Mouse (Mus musculus) liver, postnatal 0 days (tissue): ENCODE results near the gene Olfr959. TPM values are rescaled to one million over a fixed set of nuclear protein-coding genes. Genes with fewer than 3 reads are reported as not detected.

Experiments used
- ATAC-seq: fragments of 200-750 bp; cut with Nextera tagmentation; 2 replicates; pipeline ENCODE4 v1.8.0; 2017; ENCODE audit warnings: mild to moderate bottlenecking, moderate library complexity
- DNase-seq: peaks from one replicate; pipeline ENCODE4 v3.0.0-alpha.2; 2016
- H3K27ac ChIP-seq: fragments of 300-500 bp; sonication (generic); 2 replicates; pipeline ENCODE4 v1.5.1; 2014; ENCODE audit warnings: antibody characterized with exemption, moderate library complexity, mild to moderate bottlenecking, low read depth
- H3K27me3 ChIP-seq: fragments of 300-500 bp; sonication (generic); 2 replicates; pipeline ENCODE4 v1.6.1; 2014; ENCODE audit warnings: low read length, control low read depth, mixed read lengths; ENCODE audit not compliant: insufficient read depth
- H3K36me3 ChIP-seq: fragments of 300-500 bp; sonication (generic); replicated peaks from 2 replicates; pipeline ENCODE4 v1.6.1; 2014; ENCODE audit warnings: mild to moderate bottlenecking, control low read depth, low read length, moderate library complexity, mixed read lengths; ENCODE audit not compliant: insufficient read depth
- H3K4me1 ChIP-seq: fragments of 300-500 bp; sonication (generic); 2 replicates; pipeline ENCODE4 v1.6.1; 2014; ENCODE audit warnings: antibody characterized with exemption, mild to moderate bottlenecking, control low read depth; ENCODE audit not compliant: insufficient read depth
- H3K4me2 ChIP-seq: fragments of 300-500 bp; sonication (generic); 2 replicates; pipeline ENCODE4 v1.6.1; 2014; ENCODE audit warnings: low read depth, mild to moderate bottlenecking, low read length, moderate library complexity, mixed read lengths
- H3K4me3 ChIP-seq: fragments of 300-500 bp; sonication (generic); 2 replicates; pipeline ENCODE4 v1.5.1; 2014; ENCODE audit warnings: low read depth, low read length
- H3K9ac ChIP-seq: fragments of 300-500 bp; sonication (generic); replicated peaks from 2 replicates; pipeline ENCODE4 v1.6.1; 2014; ENCODE audit warnings: mild to moderate bottlenecking, moderate library complexity
- H3K9me3 ChIP-seq: fragments of 300-500 bp; sonication (generic); 2 replicates; pipeline ENCODE4 v1.6.1; 2016; ENCODE audit warnings: mild to moderate bottlenecking, control low read depth, low read length, mixed read lengths
- CTCF ChIP-seq: sonication (generic); IDR thresholded peaks from 2 replicates; pipeline ENCODE4 v1.5.1; 2016; ENCODE audit warnings: antibody characterized with exemption, low read depth
- EP300 ChIP-seq: IDR thresholded peaks from 2 replicates; pipeline ENCODE4 v1.6.1; 2016; ENCODE audit warnings: antibody characterized with exemption, low read depth, mild to moderate bottlenecking
- WGBS: fragments of 180-500 bp; shearing (Covaris S2); extraction: QIAGEN DNeasy Blood & Tissue Kit; methylation state at CpG from one replicate; pipeline ENCODE4 v1.1.7; 2014; ENCODE audit not compliant: insufficient replicate concordance; 5-methylcytosine and 5-hydroxymethylcytosine counted together
- polyA plus RNA-seq: library from polyadenylated mRNA; unstranded; fragments of >200 nt; fragmentation: Nextera tagmentation; extraction: Ambion mirVana; gene quantifications from 2 replicates; pipeline ENCODE4 v1.2.1, GENCODE M21; 2015

Olfr959 gene
- not detected in 2 replicates for polyA plus RNA-seq

GRCm38 (mm10) chr9:39575469-39575868 lies at the start of gene Olfr959:
Gene Olfr959 (minus strand): TSS chr9:39575569.
- WGBS, result 73% methylated on average over 3 of the region's 3 CpGs
- H3K27me3 ChIP-seq, result no peaks in the 10 kb centered on the region
- no peak for TF ChIP-seq EP300
- no peak for TF ChIP-seq CTCF
- no peak for DNase-seq
- no peaks in the 10 kb centered on the region for H3K36me3 ChIP-seq
- H3K4me1 ChIP-seq, result no peaks in the 10 kb centered on the region
- H3K4me2 ChIP-seq, result no peak within 1 kb of the TSS
- no peak within 1 kb of the TSS for H3K27ac ChIP-seq
- H3K9ac ChIP-seq, result no peak within 1 kb of the TSS
- ATAC-seq, result no peak
- no peaks in the 10 kb centered on the region for H3K9me3 ChIP-seq
- no peak within 1 kb of the TSS for H3K4me3 ChIP-seq

- H3K4me1 ChIP-seq, result no peaks in the 10 kb centered on the region
- H3K27me3 ChIP-seq, result no peaks in the 10 kb centered on the region
- H3K36me3 ChIP-seq, result no peaks in the 10 kb centered on the region
- WGBS, result 42% methylated on average over 2 of the region's 2 CpGs
- H3K4me3 ChIP-seq, result no peak overlapping the region
- H3K9ac ChIP-seq, result no peak overlapping the region
- H3K27ac ChIP-seq, result no peak overlapping the region
- no peak for DNase-seq
- ATAC-seq, result no peak
- H3K4me2 ChIP-seq, result no peak overlapping the region
- TF ChIP-seq EP300 (no peak), CTCF (no peak)
- no peaks in the 10 kb centered on the region for H3K9me3 ChIP-seq
Measured at GRCm38 (mm10) chr9:39624711-39625110, 49.3 kb upstream of the Olfr959 start.

- H3K4me3 ChIP-seq, result no peak overlapping the region
- H3K27me3 ChIP-seq, result no peaks in the 10 kb centered on the region
- H3K9me3 ChIP-seq, result no peaks in the 10 kb centered on the region
- no peak for TF ChIP-seq CTCF
- TF ChIP-seq EP300, result no peak
- no peak overlapping the region for H3K27ac ChIP-seq
- 81% methylated on average over 3 of the region's 3 CpGs for WGBS
- no peak for ATAC-seq
- H3K36me3 ChIP-seq, result no peaks in the 10 kb centered on the region
- H3K4me1 ChIP-seq, result no peaks in the 10 kb centered on the region
- H3K4me2 ChIP-seq, result no peak overlapping the region
- H3K9ac ChIP-seq, result no peak overlapping the region
- DNase-seq, result no peak
Measured at GRCm38 (mm10) chr9:39623783-39624182, 48.4 kb upstream of the Olfr959 start.

GRCm38 (mm10) chr9:39621073-39621472 lies 45.7 kb upstream of the Olfr959 start, which contains the start of gene Olfr960:
Gene Olfr960 (plus strand): TSS chr9:39621373.
- ATAC-seq (no peak), DNase-seq (no peak)
- no peaks in the 10 kb centered on the region for H3K4me1 ChIP-seq
- H3K4me2 ChIP-seq, result no peak within 1 kb of the TSS
- H3K27ac ChIP-seq, result no peak within 1 kb of the TSS
- no peak within 1 kb of the TSS for H3K9ac ChIP-seq
- TF ChIP-seq EP300 (no peak), CTCF (no peak)
- no peak within 1 kb of the TSS for H3K4me3 ChIP-seq
- H3K27me3 ChIP-seq, result no peaks in the 10 kb centered on the region
- H3K9me3 ChIP-seq, result no peaks in the 10 kb centered on the region
- 63% methylated on average over 1 of the region's 1 CpGs for WGBS
- H3K36me3 ChIP-seq, result no peaks in the 10 kb centered on the region

GRCm38 (mm10) chr9:39611953-39612352 lies 36.6 kb upstream of the Olfr959 start:
- no peak overlapping the region for H3K4me3 ChIP-seq
- no peak for DNase-seq
- no peaks in the 10 kb centered on the region for H3K36me3 ChIP-seq
- no peaks in the 10 kb centered on the region for H3K4me1 ChIP-seq
- no peak overlapping the region for H3K27ac ChIP-seq
- WGBS, result 63% methylated on average over 1 of the region's 1 CpGs
- ATAC-seq, result no peak
- H3K4me2 ChIP-seq, result no peak overlapping the region
- H3K9me3 ChIP-seq, result no peaks in the 10 kb centered on the region
- H3K27me3 ChIP-seq, result no peaks in the 10 kb centered on the region
- no peak overlapping the region for H3K9ac ChIP-seq
- TF ChIP-seq CTCF, result peak; percentile 24
- no peak for TF ChIP-seq EP300

GRCm38 (mm10) chr9:39610355-39610754 lies 35.0 kb upstream of the Olfr959 start, which contains the start of gene Olfr148:
Gene Olfr148 (plus strand): TSS chr9:39610655.
- no peak within 1 kb of the TSS for H3K9ac ChIP-seq
- 63% methylated on average over 3 of the region's 3 CpGs for WGBS
- H3K36me3 ChIP-seq, result no peaks in the 10 kb centered on the region
- no peaks in the 10 kb centered on the region for H3K9me3 ChIP-seq
- H3K4me3 ChIP-seq, result no peak within 1 kb of the TSS
- no peaks in the 10 kb centered on the region for H3K4me1 ChIP-seq
- ATAC-seq (no peak), DNase-seq (no peak)
- TF ChIP-seq EP300 (no peak), CTCF (no peak)
- no peak within 1 kb of the TSS for H3K4me2 ChIP-seq
- H3K27me3 ChIP-seq, result no peaks in the 10 kb centered on the region
- no peak within 1 kb of the TSS for H3K27ac ChIP-seq

- TF ChIP-seq EP300, result no peak
- no peak for TF ChIP-seq CTCF
- ATAC-seq (no peak), DNase-seq (no peak)
- Histone ChIP-seq H3K9ac (no peak overlapping the region), H3K36me3 (no peaks in the 10 kb centered on the region), H3K4me3 (no peak overlapping the region), H3K9me3 (no peaks in the 10 kb centered on the region), H3K27ac (no peak overlapping the region), H3K4me1 (no peaks in the 10 kb centered on the region), H3K4me2 (no peak overlapping the region), H3K27me3 (0 out of 2 replicates have a peak, but pooled peaks cover 3% of the 10 kb centered on the region)
Measured at GRCm38 (mm10) chr9:39608497-39608896, 33.1 kb upstream of the Olfr959 start.
